Comparison of ENCODE assay signal across 8 mouse cellular contexts in genomic region chr4:126147533-126148160, GRCm38 (mm10). TPM values are rescaled to one million over a fixed set of nuclear protein-coding genes. Genes with fewer than 3 reads are reported as not detected.
DNase-seq lines count a peak whose midpoint lies in the region; ATAC-seq and TF ChIP-seq lines count a peak whose summit lies in the region.

Gene Eva1b, plus strand, starts transcription at chr4:126147744.

- H3K4me1 ChIP-seq in forebrain, postnatal 0 days (ENCODE audit: insufficient read depth), result peaks cover 2% of the 10 kb centered on the region; the same call in 1 of the 2 replicates
- H3K4me1 ChIP-seq in hindbrain, embryonic 13.5 days (replicated peaks), result peaks cover 22% of the 10 kb centered on the region
- H3K4me1 ChIP-seq in limb, embryonic 15.5 days, result peaks cover 55% of the 10 kb centered on the region

- H3K9ac ChIP-seq in forebrain, postnatal 0 days, result peak within 1 kb of the TSS; percentile 46
- H3K9ac ChIP-seq in hindbrain, embryonic 13.5 days, result peak within 1 kb of the TSS; percentile 70
- H3K9ac ChIP-seq in limb, embryonic 15.5 days, result peak within 1 kb of the TSS; percentile 68

- TF ChIP-seq CTCF in forebrain, postnatal 0 days (IDR thresholded peaks at IDR 0.05; ENCODE audit: low read depth), result no peak

- peak within 1 kb of the TSS; percentile 31 for H3ac ChIP-seq in myocyte (ENCODE audit: control insufficient read depth, insufficient read length)

- H3K27ac ChIP-seq in forebrain, postnatal 0 days (ENCODE audit: low read depth, low read length), result no peak within 1 kb of the TSS
- H3K27ac ChIP-seq in hindbrain, embryonic 13.5 days, result peak within 1 kb of the TSS; percentile 23
- H3K27ac ChIP-seq in limb, embryonic 15.5 days, result peak within 1 kb of the TSS; percentile 93

- H3K9me3 ChIP-seq in forebrain, postnatal 0 days (ENCODE audit: low read length), result no peaks in the 10 kb centered on the region
- H3K9me3 ChIP-seq in hindbrain, embryonic 13.5 days, result no peaks in the 10 kb centered on the region
- no peaks in the 10 kb centered on the region for H3K9me3 ChIP-seq in limb, embryonic 15.5 days

- no peak for ATAC-seq in forebrain, postnatal 0 days
- 0 out of 2 replicates have a peak, but pooled peaks have one; percentile 12 for ATAC-seq in hindbrain, embryonic 13.5 days (ENCODE audit: low FRiP score)
- ATAC-seq in limb, embryonic 15.5 days (ENCODE audit: insufficient number of reproducible peaks, low FRiP score, low TSS enrichment, low read depth), result peak; percentile 30; the same call in 1 of the 2 replicates

- H3K36me3 ChIP-seq in forebrain, postnatal 0 days (ENCODE audit: insufficient read depth), result no peaks in the 10 kb centered on the region
- no peaks in the 10 kb centered on the region for H3K36me3 ChIP-seq in hindbrain, embryonic 13.5 days
- H3K36me3 ChIP-seq in limb, embryonic 15.5 days, result peaks cover 15% of the 10 kb centered on the region
- no peaks in the 10 kb centered on the region for H3K36me3 ChIP-seq in myocyte (ENCODE audit: control insufficient read depth, insufficient read depth)

- DNase-seq in spleen, postnatal 36 days (ENCODE audit: low spot score in 2 of 2), result peak; percentile 17 to 27
- no peak for DNase-seq in spleen, adult 12 weeks (ENCODE audit: low spot score)
- no peak for DNase-seq in forebrain, postnatal 0 days
- peak; percentile 97 for DNase-seq in yolk sac, embryonic 10.5 days (ENCODE audit: low spot score)
- no peak for DNase-seq in cerebellum, adult 8-10 months

- H3K27me3 ChIP-seq in forebrain, postnatal 0 days (ENCODE audit: insufficient read depth, low read length), result peaks cover 30% of the 10 kb centered on the region
- peaks cover 58% of the 10 kb centered on the region for H3K27me3 ChIP-seq in hindbrain, embryonic 13.5 days
- no peaks in the 10 kb centered on the region for H3K27me3 ChIP-seq in limb, embryonic 15.5 days
- H3K27me3 ChIP-seq in myocyte (ENCODE audit: control insufficient read depth, insufficient read depth, insufficient read length), result no peaks in the 10 kb centered on the region

- peak within 1 kb of the TSS; percentile 77 for H3K4me2 ChIP-seq in forebrain, postnatal 0 days (ENCODE audit: low read depth)
- peak within 1 kb of the TSS; percentile 69 for H3K4me2 ChIP-seq in hindbrain, embryonic 13.5 days
- peak within 1 kb of the TSS; percentile 88 for H3K4me2 ChIP-seq in limb, embryonic 15.5 days
- H3K4me2 ChIP-seq in myocyte (ENCODE audit: low read depth), result peak within 1 kb of the TSS; percentile 60

- TF ChIP-seq POLR2A in myocyte (IDR thresholded peaks at IDR 0.05; ENCODE audit: insufficient read length, low read depth), result no peak

- 8% methylated on average over 24 of the region's 24 CpGs for WGBS in forebrain, postnatal 0 days
- 1% methylated on average over 24 of the region's 24 CpGs for WGBS in hindbrain, embryonic 13.5 days
- 1% methylated on average over 24 of the region's 24 CpGs for WGBS in limb, embryonic 15.5 days

- H3K4me3 ChIP-seq in forebrain, postnatal 0 days (ENCODE audit: low read depth, low read length), result peak within 1 kb of the TSS; percentile 46
- peak within 1 kb of the TSS; percentile 45 for H3K4me3 ChIP-seq in hindbrain, embryonic 13.5 days
- H3K4me3 ChIP-seq in limb, embryonic 15.5 days, result peak within 1 kb of the TSS; percentile 75
- peak within 1 kb of the TSS; percentile 31 for H3K4me3 ChIP-seq in myocyte

- peaks cover 4% of the 10 kb centered on the region for H3K79me2 ChIP-seq in myocyte (ENCODE audit: control insufficient read depth, insufficient read depth)

TF ChIP-seq in myocyte, 11 proteins besides CTCF, POLR2A, EP300 and RAD21:
- no peak for TF ChIP-seq MYOD1 (IDR thresholded peaks at IDR 0.05; ENCODE audit: control insufficient read depth in 1 of 3, insufficient read length in 2 of 3, low read depth in 2 of 3)
- TF ChIP-seq TCF3 (IDR thresholded peaks at IDR 0.05; ENCODE audit: insufficient read length, low read depth), result no peak
- TF ChIP-seq MAX (IDR thresholded peaks at IDR 0.05; ENCODE audit: low read depth), result no peak

RNA-seq across cellular contexts. Expression of gene Eva1b, which starts in this region (rescaled TPM):
- 12.9 and 14.4 TPM in 2 replicates for total RNA-seq in forebrain, postnatal 0 days (2014; rRNA removed)
- polyA plus RNA-seq in forebrain, postnatal 0 days (2015; fragmentation: Nextera tagmentation; extraction: Ambion mirVana), result 10.6 and 12.6 TPM in 2 replicates
- polyA plus RNA-seq in hindbrain, embryonic 13.5 days (2015; fragmentation: Nextera tagmentation; extraction: Ambion mirVana), result 15.0 and 15.5 TPM in 2 replicates
- 81.0 and 86.3 TPM in 2 replicates for polyA plus RNA-seq in limb, embryonic 15.5 days (2015; fragmentation: Nextera tagmentation; extraction: Ambion mirVana)
- 28.6 TPM for polyA plus RNA-seq in myocyte (2012; fragmentation: generic; extraction: Trizol)

Comparison
In these comparisons a context has a peak if more than half of its experiments do, and no peak if none do; other contexts are left out.
1. DNase-seq: peak in spleen, postnatal 36 days (2 of 2) and yolk sac, embryonic 10.5 days (single experiment); none in spleen, adult 12 weeks (single experiment), forebrain, postnatal 0 days (single experiment) and cerebellum, adult 8-10 months (single experiment).
2. Peak in every context shown above with its lines, with median percentiles within 50 percentile points of each other: H3K4me2 ChIP-seq, H3K4me3 ChIP-seq and H3K9ac ChIP-seq.